Mouse (Mus musculus) ovary, postnatal 14 days (tissue): Measurements from ENCODE around the gene Apoh.
A peak's percentile ranks its signal among the peaks of the same experiment; 100 is the strongest.

Source experiments
- DNase-seq: peaks from one replicate; pipeline ENCODE4 v3.0.0; 2022; ENCODE audit warnings: low spot score

Gene Apoh

GRCm38 (mm10) chr11:108333583-108334379 lies 9.4 kb upstream of the Apoh start:
- no peak for DNase-seq

DNA sequence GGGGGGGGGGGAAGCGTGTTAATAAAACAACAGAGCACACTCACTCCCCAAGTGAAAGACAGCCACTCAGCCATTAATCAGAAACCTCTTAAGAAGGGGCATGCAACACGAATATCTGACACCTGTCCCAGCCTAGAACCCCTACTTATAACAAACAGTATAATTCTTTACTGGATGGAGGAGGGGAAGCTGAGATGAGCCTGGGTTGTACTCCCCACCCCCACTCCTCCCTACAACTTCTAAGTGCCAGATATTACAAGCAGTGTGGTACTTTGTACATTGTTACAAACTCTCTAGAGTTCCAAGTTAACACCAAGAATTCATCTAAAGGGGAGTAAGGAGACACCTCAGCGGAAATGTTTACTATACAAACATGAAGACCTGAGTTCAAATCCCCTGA lies 8.5 kb upstream of the Apoh start:
- no peak for DNase-seq

- DNase-seq = no peak
Measured at GRCm38 (mm10) chr11:108335536-108335935, 7.6 kb upstream of the Apoh start.

- DNase-seq = no peak
Measured at GRCm38 (mm10) chr11:108336445-108336844, 6.7 kb upstream of the Apoh start.

DNA sequence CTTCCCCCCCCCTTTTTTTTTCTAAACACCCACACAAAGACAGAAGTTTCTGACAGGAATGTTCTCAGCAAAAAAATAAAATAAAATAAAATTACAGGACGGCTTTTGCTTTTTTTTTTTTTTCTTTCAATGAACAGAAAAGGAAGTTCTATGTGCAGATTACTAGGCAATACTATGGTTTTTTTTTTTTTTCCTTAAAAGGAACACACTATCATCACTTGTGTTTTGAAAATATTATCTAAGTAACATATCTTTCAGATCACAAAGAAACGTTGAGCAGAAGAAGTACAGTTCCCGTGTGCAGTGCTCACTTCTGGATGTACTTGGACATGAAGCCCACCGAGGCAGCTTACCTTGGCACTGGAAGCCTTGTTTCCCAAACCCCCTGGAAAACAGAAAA lies 2.9 kb upstream of the Apoh start:
- no peak for DNase-seq

- DNase-seq = no peak
Measured at GRCm38 (mm10) chr11:108341783-108342182, 1.4 kb upstream of the Apoh start.

DNA sequence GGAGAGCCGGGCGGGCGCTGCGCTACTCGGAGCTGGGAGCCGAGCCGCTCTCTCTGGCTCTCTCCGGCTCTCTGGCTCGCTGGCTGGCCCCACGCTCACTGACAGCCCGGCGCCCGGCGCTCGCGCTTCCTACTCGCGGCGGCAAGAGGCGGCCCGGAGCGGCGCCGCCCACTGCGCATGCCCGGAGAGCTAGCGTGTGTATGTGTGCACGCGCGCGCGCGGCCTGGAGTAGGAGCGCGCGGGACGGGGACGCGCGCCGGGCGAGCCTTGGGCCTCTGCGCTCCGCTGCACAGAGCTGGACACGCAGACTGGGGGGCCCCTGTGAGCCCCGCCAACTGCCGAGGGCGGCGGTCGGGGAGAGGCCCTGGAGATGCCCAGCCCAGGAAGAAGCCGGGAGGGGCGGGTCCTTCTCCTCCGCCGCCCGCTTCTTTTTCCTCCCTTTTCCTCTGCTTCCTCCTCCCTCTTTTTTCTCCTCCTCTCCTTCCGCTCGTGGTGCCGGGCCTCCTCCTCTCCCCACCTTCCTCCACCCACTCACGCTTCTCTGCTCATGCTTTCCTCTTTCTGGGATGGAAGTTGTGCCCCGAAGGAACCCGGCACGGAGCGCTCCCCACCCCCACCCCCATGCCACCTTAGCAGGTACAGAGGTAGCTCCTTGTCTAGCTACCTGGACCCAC lies 772 bp downstream of the Apoh start, which contains the start of gene Prkca:
Prkca (minus strand) TSS at position 140 of the 674 bp plus-strand sequence.
- peak; percentile 90 for DNase-seq

DNA sequence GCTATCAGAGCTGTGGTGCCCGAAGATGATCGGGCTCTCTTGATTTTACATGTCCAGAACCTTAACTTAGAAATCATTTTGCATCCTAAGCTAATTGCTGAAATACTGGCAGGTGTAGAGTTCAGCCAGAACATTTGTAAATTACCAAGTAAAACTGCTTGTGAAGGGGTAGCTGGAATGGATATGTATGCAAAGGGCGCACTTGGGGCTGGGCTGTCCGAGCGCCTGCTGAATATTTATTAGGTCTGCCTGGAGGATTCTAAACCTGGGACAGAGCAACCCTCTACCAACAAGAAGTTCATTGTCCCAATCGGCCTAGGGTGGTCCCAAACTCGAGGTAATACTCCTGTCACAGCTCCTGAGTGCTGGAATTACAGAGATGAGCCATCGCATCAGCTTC lies 1.6 kb downstream of the Apoh start:
- DNase-seq = no peak

DNA sequence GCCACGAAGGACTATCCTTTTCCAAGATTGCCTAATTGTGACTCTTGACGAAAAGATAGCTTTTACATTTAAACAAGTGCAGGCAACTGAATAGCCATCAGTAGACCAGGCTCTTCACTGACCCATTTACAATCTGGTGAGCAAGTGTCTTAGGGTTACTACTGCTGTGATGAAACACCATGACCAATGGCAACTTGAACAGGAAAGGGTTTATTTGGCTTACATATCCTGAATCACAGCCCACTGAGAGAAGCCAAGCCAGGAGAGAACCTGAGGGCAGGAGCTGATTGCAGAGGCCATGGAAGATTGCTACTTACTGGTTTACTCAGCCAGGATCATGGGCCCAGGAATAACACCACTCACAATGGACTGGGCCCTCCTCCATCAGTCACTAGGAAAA lies 2.2 kb downstream of the Apoh start:
- DNase-seq = no peak

GRCm38 (mm10) chr11:108350799-108351198 lies 7.6 kb downstream of the Apoh start:
- no peak for DNase-seq

DNA sequence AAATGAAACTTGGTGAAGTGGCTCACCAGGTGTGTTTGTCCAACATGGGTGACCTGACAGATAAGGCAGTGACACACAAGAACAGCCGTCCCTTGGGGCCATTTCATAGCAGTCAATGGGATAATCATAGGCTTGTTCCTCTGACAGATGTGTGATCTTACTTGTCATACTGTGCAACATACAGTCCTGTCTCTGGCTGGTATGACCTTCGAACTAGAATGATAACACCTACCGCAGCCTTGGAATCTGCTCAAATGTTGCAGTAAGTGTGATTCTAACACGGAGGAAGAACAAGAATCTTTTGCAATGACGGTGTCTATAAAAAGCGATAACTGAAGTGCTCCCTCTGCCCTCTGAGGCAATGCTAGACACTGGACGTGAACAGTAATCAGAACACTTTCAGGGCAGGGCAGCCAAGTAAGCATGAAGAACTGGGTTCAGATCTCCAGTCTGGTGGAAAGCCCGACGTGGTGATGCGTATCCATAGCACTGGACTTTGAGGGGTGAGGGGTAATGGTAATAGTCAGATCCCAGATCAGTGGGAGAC lies 9.8 kb downstream of the Apoh start:
- DNase-seq = no peak

GRCm38 (mm10) chr11:108356020-108356419 lies 12.9 kb downstream of the Apoh start:
- DNase-seq = no peak

GRCm38 (mm10) chr11:108358911-108359310 lies 15.8 kb downstream of the Apoh start:
- DNase-seq = no peak

GRCm38 (mm10) chr11:108360983-108361382 lies 17.8 kb downstream of the Apoh start:
- DNase-seq = no peak

GRCm38 (mm10) chr11:108362965-108363364 lies 19.8 kb downstream of the Apoh start:
- no peak for DNase-seq

DNA sequence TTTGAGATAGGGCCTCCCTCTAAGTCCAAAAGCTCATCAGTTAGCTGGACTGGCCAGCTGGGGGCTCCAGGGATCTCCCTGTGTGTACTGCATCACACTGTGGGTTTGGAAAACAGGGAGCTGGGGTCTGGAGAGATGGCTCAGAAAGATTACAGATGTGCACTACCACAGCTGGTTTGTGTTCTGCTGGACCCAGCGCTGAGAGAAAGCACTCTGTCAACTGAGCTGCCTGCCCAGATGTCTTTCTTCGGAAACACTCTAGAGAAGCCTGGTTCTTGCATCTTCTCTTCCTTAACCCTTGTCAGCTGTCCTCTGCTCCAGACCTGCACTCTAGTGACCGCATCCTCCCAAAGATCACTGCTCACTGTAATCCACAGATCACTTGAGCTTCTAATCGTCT lies 20.8 kb downstream of the Apoh start:
- no peak for DNase-seq

DNA sequence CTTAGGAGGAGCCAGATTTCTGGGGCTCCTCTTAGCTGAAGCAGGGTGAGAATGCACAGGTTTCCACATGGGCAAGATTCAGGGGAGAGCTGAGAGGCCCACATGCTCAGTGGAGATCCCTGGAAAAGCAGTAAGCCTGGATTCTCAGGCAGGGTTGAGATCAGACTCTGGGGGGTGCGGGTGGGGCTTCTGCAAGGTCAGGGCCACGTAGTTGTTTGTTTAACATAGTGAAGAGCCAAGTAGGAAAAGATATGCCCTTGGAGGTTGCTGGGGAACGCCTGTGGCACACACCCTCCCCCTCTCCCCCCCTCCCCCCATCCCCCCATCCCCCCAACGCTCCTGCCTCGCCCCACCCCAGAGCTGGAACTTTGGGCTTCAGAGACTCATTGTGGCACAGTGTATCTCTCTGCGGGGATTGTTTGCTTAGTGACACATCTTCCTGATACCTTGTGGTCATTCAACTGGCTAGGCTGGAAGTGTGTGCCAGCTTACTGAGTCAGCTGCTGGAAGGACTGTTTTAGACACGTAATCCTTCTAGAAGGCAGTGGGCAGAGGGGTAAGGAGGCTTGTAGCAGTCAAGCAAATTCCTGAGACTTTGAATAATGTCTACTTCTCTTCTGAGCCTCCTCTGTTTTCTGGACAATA lies 21.9 kb downstream of the Apoh start:
- DNase-seq = no peak

GRCm38 (mm10) chr11:108365600-108365999 lies 22.4 kb downstream of the Apoh start:
- DNase-seq = no peak

DNA sequence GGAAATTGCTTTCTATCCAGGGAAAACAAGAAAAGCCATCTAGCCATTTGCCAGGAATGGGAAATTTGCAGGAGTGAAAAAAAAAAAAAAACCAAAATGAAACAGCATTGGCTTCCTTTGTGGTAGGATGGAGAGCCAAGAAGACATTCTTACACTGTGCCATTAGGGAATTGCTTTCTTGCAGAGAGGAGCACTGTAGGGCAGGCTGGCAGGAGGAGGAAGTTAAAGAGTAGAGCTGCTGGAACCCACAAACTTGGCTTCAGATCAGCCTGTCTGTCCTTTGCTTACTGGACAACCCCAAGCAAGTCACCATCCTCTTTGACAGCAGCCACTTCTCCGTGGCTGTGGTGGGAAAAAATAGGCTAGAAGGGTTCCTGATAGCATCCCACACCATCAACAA lies 23.9 kb downstream of the Apoh start:
- DNase-seq = no peak

- DNase-seq = no peak
Measured at GRCm38 (mm10) chr11:108376815-108377214, 33.7 kb downstream of the Apoh start.

- DNase-seq = peak; percentile 63
Measured at GRCm38 (mm10) chr11:108377680-108378362, 34.7 kb downstream of the Apoh start.

GRCm38 (mm10) chr11:108378363-108378751 lies 35.2 kb downstream of the Apoh start:
- no peak for DNase-seq
